Mouse (Mus musculus) lung, adult 2 months (tissue): ENCODE measurements around the gene Trp53rkb.

Source experiments
- CTCF ChIP-seq: fragments of 200-500 bp; IDR thresholded peaks from 2 replicates; pipeline ENCODE4 v1.5.1; 2011; ENCODE audit warnings: mild to moderate bottlenecking, low read length, control low read depth; ENCODE audit not compliant: insufficient read depth
- POLR2A ChIP-seq: fragments of 200-500 bp; IDR thresholded peaks from 2 replicates; pipeline ENCODE4 v1.6.1; 2011; ENCODE audit warnings: low read depth, mild to moderate bottlenecking, control low read depth, low read length, borderline replicate concordance; ENCODE audit errors: extremely low read depth

DNA sequence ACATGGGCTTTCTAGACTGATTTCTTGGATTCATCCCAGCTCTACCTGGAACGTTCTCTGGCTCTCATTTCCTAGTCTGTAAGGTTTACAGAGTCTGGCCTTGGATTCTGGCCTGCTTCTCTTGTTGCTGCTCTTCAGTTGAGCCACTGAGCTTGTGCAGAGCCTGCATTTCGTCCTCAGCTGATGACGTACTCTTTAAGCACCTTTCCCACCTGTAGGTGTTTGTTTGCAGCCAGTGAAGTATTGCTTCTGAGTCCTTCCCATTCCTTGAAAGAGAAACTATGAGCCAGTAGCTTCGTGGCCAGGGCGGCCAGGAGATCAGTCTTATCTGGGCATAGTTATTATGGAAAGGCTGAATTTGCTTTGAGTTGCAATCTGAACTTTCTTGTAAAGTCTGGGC lies 32.1 kb downstream of the Trp53rkb start:
- TF ChIP-seq CTCF = no peak
- no peak for TF ChIP-seq POLR2A
